Mouse (Mus musculus) limb, embryonic 15.5 days (tissue): ENCODE results near the gene Slc25a13. TPM values are rescaled to one million over a fixed set of nuclear protein-coding genes. Genes with fewer than 3 reads are reported as not detected.
"Not testable (repeated sequence)": the region's sequence is repeated elsewhere in the genome, so short reads cannot be mapped to it uniquely, and the experiment has no call there.

Experiments used
- ATAC-seq: fragments of 200-750 bp; cut with Nextera tagmentation; 2 replicates; pipeline ENCODE4 v1.8.0; 2017; ENCODE audit warnings: low read depth, moderate TSS enrichment; ENCODE audit not compliant: insufficient number of reproducible peaks, low FRiP score, low TSS enrichment
- H3K27ac ChIP-seq: fragments of 300-500 bp; sonication (generic); 2 replicates; pipeline ENCODE4 v1.5.1; 2015; ENCODE audit warnings: moderate library complexity, mild to moderate bottlenecking, inconsistent platforms
- H3K27me3 ChIP-seq: fragments of 300-500 bp; sonication (generic); 2 replicates; pipeline ENCODE4 v1.6.1; 2015; ENCODE audit warnings: inconsistent platforms
- H3K36me3 ChIP-seq: fragments of 300-500 bp; sonication (generic); 2 replicates; pipeline ENCODE4 v1.6.1; 2015; ENCODE audit warnings: inconsistent platforms
- H3K4me1 ChIP-seq: fragments of 300-500 bp; sonication (generic); 2 replicates; pipeline ENCODE4 v1.6.1; 2015; ENCODE audit warnings: inconsistent platforms
- H3K4me2 ChIP-seq: fragments of 300-500 bp; sonication (generic); 2 replicates; pipeline ENCODE4 v1.6.1; 2015; ENCODE audit warnings: mild to moderate bottlenecking, inconsistent platforms
- H3K4me3 ChIP-seq: fragments of 300-500 bp; sonication (generic); 2 replicates; pipeline ENCODE4 v1.5.1; 2015; ENCODE audit warnings: mild to moderate bottlenecking, inconsistent platforms
- H3K9ac ChIP-seq: fragments of 300-500 bp; sonication (generic); 2 replicates; pipeline ENCODE4 v1.6.1; 2015; ENCODE audit warnings: inconsistent platforms
- H3K9me3 ChIP-seq: fragments of 300-500 bp; sonication (generic); 2 replicates; pipeline ENCODE4 v1.6.1; 2016; ENCODE audit warnings: inconsistent platforms
- WGBS: fragments of 180-500 bp; shearing (Covaris S2); methylation state at CpG from one replicate; pipeline ENCODE4 v1.1.7; 2015; 5-methylcytosine and 5-hydroxymethylcytosine counted together
- polyA plus RNA-seq: library from polyadenylated mRNA; unstranded; fragments of >200 nt; fragmentation: Nextera tagmentation; extraction: Ambion mirVana; gene quantifications from 2 replicates; pipeline ENCODE4 v1.2.1, GENCODE M21; 2015

Slc25a13 gene
- polyA plus RNA-seq, 1 experiment from 2014 or later = 17.2 TPM

GRCm38 (mm10) chr6:6201977-6202376 lies 15.0 kb downstream of the Slc25a13 start:
- 92% methylated on average over 5 of the region's 5 CpGs for WGBS

GRCm38 (mm10) chr6:6199138-6199870 lies 17.7 kb downstream of the Slc25a13 start:
- H3K36me3 ChIP-seq = no peaks in the 10 kb centered on the region
- 86% methylated on average over 10 of the region's 10 CpGs for WGBS
- H3K4me2 ChIP-seq = no peak overlapping the region
- H3K27me3 ChIP-seq = no peaks in the 10 kb centered on the region
- 0 out of 2 replicates have a peak, but pooled peaks cover 5% of the 10 kb centered on the region for H3K4me1 ChIP-seq
- H3K9me3 ChIP-seq = no peaks in the 10 kb centered on the region
- no peak overlapping the region for H3K9ac ChIP-seq
- no peak overlapping the region for H3K4me3 ChIP-seq
- H3K27ac ChIP-seq = no peak overlapping the region
- ATAC-seq = no peak

More at GRCm38 (mm10) chr6:6201977-6202376, 15.0 kb downstream of the Slc25a13 start:
- H3K9me3 ChIP-seq = no peaks in the 10 kb centered on the region
- H3K9ac ChIP-seq = no peak overlapping the region
- H3K27ac ChIP-seq = no peak overlapping the region
- H3K4me1 ChIP-seq = no peaks in the 10 kb centered on the region
- ATAC-seq = no peak
- no peaks in the 10 kb centered on the region for H3K36me3 ChIP-seq
- no peaks in the 10 kb centered on the region for H3K27me3 ChIP-seq
- no peak overlapping the region for H3K4me3 ChIP-seq
- H3K4me2 ChIP-seq = no peak overlapping the region

- H3K9ac ChIP-seq, H3K4me2 ChIP-seq, ATAC-seq, H3K36me3 ChIP-seq, H3K27me3 ChIP-seq, H3K9me3 ChIP-seq, H3K4me3 ChIP-seq, H3K27ac ChIP-seq, H3K4me1 ChIP-seq: not testable (repeated sequence)
- WGBS = 97% methylated on average over 3 of the region's 3 CpGs
These were observed 18.9 kb downstream of the Slc25a13 start for GRCm38 (mm10) chr6:6198056-6198455.

GRCm38 (mm10) chr6:6197339-6197738 lies 19.6 kb downstream of the Slc25a13 start:
- no peak overlapping the region for H3K9ac ChIP-seq
- no peak overlapping the region for H3K27ac ChIP-seq
- H3K27me3 ChIP-seq = no peaks in the 10 kb centered on the region
- ATAC-seq = no peak
- 0 out of 2 replicates have a peak, but pooled peaks cover 7% of the 10 kb centered on the region for H3K4me1 ChIP-seq
- no peak overlapping the region for H3K4me3 ChIP-seq
- H3K4me2 ChIP-seq = no peak overlapping the region
- 43% methylated on average over 6 of the region's 6 CpGs for WGBS
- no peaks in the 10 kb centered on the region for H3K36me3 ChIP-seq
- H3K9me3 ChIP-seq = no peaks in the 10 kb centered on the region

GRCm38 (mm10) chr6:6196527-6196926 lies 20.4 kb downstream of the Slc25a13 start:
- Histone ChIP-seq H3K4me1 (peaks cover 13% of the 10 kb centered on the region; the same call in 1 of the 2 replicates), H3K4me3 (no peak overlapping the region), H3K27ac (no peak overlapping the region; the same call in 1 of the 2 replicates), H3K4me2 (no peak overlapping the region), H3K27me3 (no peaks in the 10 kb centered on the region), H3K9me3 (no peaks in the 10 kb centered on the region), H3K9ac (no peak overlapping the region), H3K36me3 (no peaks in the 10 kb centered on the region)
- WGBS = 71% methylated on average over 4 of the region's 4 CpGs
- no peak for ATAC-seq

- Histone ChIP-seq H3K4me3 (no peak overlapping the region), H3K27me3 (no peaks in the 10 kb centered on the region), H3K36me3 (no peaks in the 10 kb centered on the region), H3K27ac (no peak overlapping the region), H3K4me1 (peaks cover 13% of the 10 kb centered on the region; the same call in 1 of the 2 replicates), H3K9me3 (no peaks in the 10 kb centered on the region), H3K9ac (no peak overlapping the region), H3K4me2 (no peak overlapping the region)
- no peak for ATAC-seq
- 56% methylated on average over 6 of the region's 6 CpGs for WGBS
These were observed 22.1 kb downstream of the Slc25a13 start for GRCm38 (mm10) chr6:6194831-6195230.

- no peaks in the 10 kb centered on the region for H3K9me3 ChIP-seq
- H3K4me1 ChIP-seq = peaks cover 18% of the 10 kb centered on the region; the same call in 1 of the 2 replicates
- no peak overlapping the region for H3K27ac ChIP-seq
- H3K27me3 ChIP-seq = no peaks in the 10 kb centered on the region
- no peaks in the 10 kb centered on the region for H3K36me3 ChIP-seq
- no peak overlapping the region for H3K9ac ChIP-seq
- ATAC-seq = no peak
- H3K4me2 ChIP-seq = no peak overlapping the region
- no peak overlapping the region for H3K4me3 ChIP-seq
- WGBS = 75% methylated on average over 13 of the region's 13 CpGs
These were observed 23.1 kb downstream of the Slc25a13 start for GRCm38 (mm10) chr6:6193906-6194305.

GRCm38 (mm10) chr6:6192413-6192812 lies 24.6 kb downstream of the Slc25a13 start:
- H3K4me3 ChIP-seq = no peak overlapping the region
- no peak overlapping the region for H3K27ac ChIP-seq
- H3K4me1 ChIP-seq = peaks cover 18% of the 10 kb centered on the region; the same call in 1 of the 2 replicates
- no peak overlapping the region for H3K9ac ChIP-seq
- no peaks in the 10 kb centered on the region for H3K36me3 ChIP-seq
- WGBS = 69% methylated on average over 7 of the region's 7 CpGs
- ATAC-seq = no peak
- H3K9me3 ChIP-seq = no peaks in the 10 kb centered on the region
- H3K27me3 ChIP-seq = no peaks in the 10 kb centered on the region
- no peak overlapping the region for H3K4me2 ChIP-seq

- no peaks in the 10 kb centered on the region for H3K27me3 ChIP-seq
- H3K4me1 ChIP-seq = peaks cover 18% of the 10 kb centered on the region; the same call in 1 of the 2 replicates
- no peak overlapping the region for H3K27ac ChIP-seq
- WGBS = 53% methylated on average over 8 of the region's 8 CpGs
- H3K4me2 ChIP-seq = no peak overlapping the region
- H3K9me3 ChIP-seq = no peaks in the 10 kb centered on the region
- H3K4me3 ChIP-seq = no peak overlapping the region
- H3K36me3 ChIP-seq = no peaks in the 10 kb centered on the region
- ATAC-seq = no peak
- H3K9ac ChIP-seq = no peak overlapping the region
These were observed 25.2 kb downstream of the Slc25a13 start for GRCm38 (mm10) chr6:6191596-6192337.

GRCm38 (mm10) chr6:6188970-6189369 lies 28.0 kb downstream of the Slc25a13 start:
- ATAC-seq = no peak
- Histone ChIP-seq H3K27me3 (no peaks in the 10 kb centered on the region), H3K9me3 (no peaks in the 10 kb centered on the region), H3K4me3 (no peak overlapping the region), H3K4me1 (peaks cover 14% of the 10 kb centered on the region; the same call in 1 of the 2 replicates), H3K36me3 (no peaks in the 10 kb centered on the region), H3K9ac (no peak overlapping the region), H3K27ac (no peak overlapping the region), H3K4me2 (no peak overlapping the region)
- 62% methylated on average over 6 of the region's 6 CpGs for WGBS

- ATAC-seq = no peak
- H3K4me2 ChIP-seq = no peak overlapping the region
These were observed 30.5 kb downstream of the Slc25a13 start for GRCm38 (mm10) chr6:6186468-6186867.

GRCm38 (mm10) chr6:6185735-6186068 lies 31.3 kb downstream of the Slc25a13 start:
- WGBS = 77% methylated on average over 3 of the region's 3 CpGs
- H3K4me1 ChIP-seq = peaks cover 6% of the 10 kb centered on the region; the same call in 1 of the 2 replicates

More at GRCm38 (mm10) chr6:6186468-6186867, 30.5 kb downstream of the Slc25a13 start:
- Histone ChIP-seq H3K4me1 (peaks cover 6% of the 10 kb centered on the region; the same call in 1 of the 2 replicates), H3K27me3 (no peaks in the 10 kb centered on the region), H3K36me3 (no peaks in the 10 kb centered on the region), H3K9me3 (no peaks in the 10 kb centered on the region), H3K9ac (no peak overlapping the region), H3K27ac (no peak overlapping the region), H3K4me3 (no peak overlapping the region)
- 71% methylated on average over 4 of the region's 4 CpGs for WGBS

More at GRCm38 (mm10) chr6:6185735-6186068, 31.3 kb downstream of the Slc25a13 start:
- Histone ChIP-seq H3K4me2 (no peak overlapping the region), H3K4me3 (no peak overlapping the region), H3K9me3 (no peaks in the 10 kb centered on the region), H3K36me3 (no peaks in the 10 kb centered on the region), H3K9ac (no peak overlapping the region), H3K27ac (no peak overlapping the region), H3K27me3 (no peaks in the 10 kb centered on the region)
- ATAC-seq = no peak
